Mouse (Mus musculus) right cerebral cortex, postnatal 4 days (tissue): ENCODE measurements at regions not wholly inside any gene's neighbourhood (a gene's known extent, or its start where the extent isn't known, plus 50 kb on each side); places are given as distances from the start of the nearest gene placed in this dataset.
A peak's percentile ranks its signal among the peaks of the same experiment; 100 is the strongest.

Source experiments
- DNase-seq: peaks from one replicate; pipeline ENCODE4 v3.0.0-alpha.2; 2022

- no peak for DNase-seq
Observed at GRCm38 (mm10) chr4:9218380-9218779, 979.5 kb upstream of the Car8 start.

- no peak for DNase-seq
Observed at GRCm38 (mm10) chr4:9208606-9209005, 969.8 kb upstream of the Car8 start.

DNA sequence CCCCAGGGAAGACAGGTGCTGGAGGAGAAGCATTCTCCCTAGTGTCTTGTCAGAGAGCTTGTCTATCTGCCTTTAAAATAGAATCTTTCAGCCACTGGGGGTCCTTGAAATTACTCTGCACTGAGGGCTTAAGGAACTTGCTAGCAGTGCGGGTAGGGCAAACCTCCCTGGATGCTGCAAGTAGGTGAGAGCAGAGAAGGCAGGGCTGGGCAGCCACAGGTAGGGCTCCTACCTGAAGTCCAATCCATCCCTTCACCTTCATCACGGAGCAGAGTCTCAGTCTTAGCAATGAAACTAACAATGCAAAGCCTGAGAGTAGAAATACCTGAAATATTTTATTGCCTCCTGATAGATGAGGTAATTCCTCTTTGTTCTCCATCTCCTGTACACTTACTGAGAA is 961.2 kb upstream of the Car8 start:
- no peak for DNase-seq

DNA sequence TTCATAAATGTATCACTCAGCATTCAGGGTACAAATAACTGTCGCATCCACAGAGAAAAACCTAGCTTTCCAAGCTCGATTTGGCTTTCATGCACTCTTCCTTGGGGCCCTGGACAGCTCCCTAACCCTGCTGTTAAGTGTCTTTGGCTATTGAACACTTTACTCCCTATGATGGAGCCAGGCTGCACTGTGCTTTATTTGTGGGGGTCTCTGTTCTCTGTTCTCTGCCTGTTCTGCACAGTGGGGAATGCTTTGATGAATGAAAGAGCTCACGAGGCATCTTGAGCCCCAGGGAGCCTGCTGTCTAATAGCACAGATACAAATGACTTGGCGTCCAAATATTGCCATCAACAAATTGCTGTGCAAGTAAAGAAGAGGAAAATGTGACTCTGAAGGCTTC is 957.6 kb upstream of the Car8 start:
- DNase-seq: no peak

DNA sequence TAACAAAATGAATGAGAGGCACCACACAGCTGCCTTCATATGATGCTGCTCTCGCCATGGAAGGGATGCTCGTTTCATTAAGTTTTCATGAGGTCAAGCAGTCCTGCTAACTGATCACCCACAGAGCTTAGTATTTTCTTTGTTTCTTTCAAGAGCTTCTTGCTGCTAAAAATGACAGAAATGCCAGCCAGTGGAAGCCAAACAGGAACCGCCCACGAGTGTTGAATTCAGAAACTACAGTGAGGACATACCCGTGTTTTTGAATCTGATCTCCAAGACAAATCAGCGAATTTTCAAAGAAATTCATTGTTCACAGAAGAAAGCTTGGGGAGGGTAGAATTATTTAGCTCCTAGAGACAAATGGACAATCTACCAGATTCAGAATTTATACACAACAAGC is 954.3 kb upstream of the Car8 start:
- DNase-seq: no peak

- no peak for DNase-seq
Observed at GRCm38 (mm10) chr4:9185156-9185875, 946.5 kb upstream of the Car8 start.

DNA sequence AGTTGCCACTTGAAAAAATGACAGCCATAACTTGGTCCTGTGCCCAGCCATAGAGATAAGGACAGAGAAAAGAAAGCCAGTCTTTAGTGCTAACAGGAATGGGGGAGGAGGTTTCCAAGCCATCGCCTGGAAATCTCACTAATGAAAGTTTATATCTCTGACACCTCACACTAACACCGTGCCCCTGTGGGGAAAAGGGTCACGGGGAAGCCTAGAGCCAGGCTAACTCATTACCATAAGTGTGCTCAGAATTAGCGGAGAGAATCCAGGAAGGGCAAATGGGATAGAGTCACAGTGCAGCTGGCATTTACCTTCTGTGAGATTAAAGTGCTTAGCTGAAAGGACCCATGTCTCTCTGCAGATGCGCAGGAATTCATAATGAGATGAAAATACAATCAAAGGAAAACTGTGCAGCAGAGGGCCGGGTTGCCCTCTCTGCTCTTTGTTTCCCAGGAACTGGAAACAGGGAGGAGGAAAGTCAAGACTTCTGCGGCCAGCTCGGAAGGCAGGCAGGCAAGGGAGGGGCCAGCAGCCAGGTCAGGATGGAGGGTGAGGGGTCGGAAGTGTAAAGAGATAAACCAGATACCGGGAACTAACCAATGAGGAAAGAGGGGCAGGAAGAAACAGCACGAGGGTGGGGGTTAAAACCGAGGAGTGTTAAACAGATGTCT is 945.7 kb upstream of the Car8 start:
- DNase-seq: no peak

- no peak for DNase-seq
Observed at GRCm38 (mm10) chr4:9174365-9174764, 935.5 kb upstream of the Car8 start.

GRCm38 (mm10) chr4:9162374-9162773 is 923.5 kb upstream of the Car8 start:
- no peak for DNase-seq

- no peak for DNase-seq
Observed at GRCm38 (mm10) chr4:9161814-9162133, 922.9 kb upstream of the Car8 start.

DNA sequence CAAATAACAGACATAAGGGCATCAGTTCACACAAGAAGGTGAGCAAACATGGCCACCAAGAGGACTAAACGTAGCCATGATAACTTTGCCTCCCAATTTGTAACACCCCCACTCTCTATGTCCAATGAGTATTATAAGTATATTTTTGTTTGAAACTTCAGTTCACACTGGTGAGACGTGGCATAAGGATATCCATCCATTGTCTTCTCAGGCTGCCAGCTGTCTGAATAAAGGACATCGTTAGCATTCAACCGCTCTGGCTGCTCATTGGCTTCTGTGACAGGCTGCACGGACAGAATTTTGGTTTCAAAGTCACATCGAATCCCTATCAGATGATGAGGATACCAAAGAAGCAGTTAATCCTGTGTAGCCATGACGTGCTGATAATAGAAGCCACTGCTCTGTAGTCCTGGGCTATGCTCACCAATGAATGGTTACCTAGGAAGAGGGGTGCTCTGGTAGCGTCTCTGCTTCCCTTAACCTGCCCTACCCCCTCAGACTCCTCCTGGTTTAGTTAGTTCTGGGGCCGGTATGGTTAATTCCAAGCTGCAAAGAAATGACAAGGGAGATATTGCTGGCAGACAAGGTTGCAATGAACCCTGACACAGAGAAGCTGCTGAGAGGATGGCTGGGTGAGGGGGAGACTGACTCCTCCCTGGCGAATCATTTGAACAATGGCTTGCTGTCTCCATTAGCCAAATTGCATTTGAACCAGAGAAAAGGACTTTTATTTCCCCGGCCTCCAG is 922.4 kb upstream of the Car8 start:
- no peak for DNase-seq

DNA sequence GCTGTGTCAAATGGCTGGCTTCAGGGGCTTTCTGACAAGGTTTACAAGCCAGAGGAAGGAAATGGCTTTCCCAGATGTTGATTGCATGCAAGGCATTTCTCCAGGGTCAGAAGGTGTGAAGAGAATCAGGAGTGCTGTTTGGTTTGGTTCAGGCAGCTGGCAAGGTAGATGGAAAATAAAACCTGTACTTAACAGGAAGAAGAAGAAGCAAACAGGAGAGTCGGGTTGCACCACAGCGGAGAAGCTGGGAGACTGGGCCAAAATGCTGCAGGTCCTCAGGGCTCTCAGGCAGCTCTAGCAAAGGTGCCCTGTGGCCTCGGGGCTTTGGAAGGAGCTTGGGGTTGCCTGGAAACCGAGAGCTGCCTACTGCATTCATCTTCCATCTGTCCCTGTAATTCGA is 908.9 kb upstream of the Car8 start:
- DNase-seq: no peak

DNA sequence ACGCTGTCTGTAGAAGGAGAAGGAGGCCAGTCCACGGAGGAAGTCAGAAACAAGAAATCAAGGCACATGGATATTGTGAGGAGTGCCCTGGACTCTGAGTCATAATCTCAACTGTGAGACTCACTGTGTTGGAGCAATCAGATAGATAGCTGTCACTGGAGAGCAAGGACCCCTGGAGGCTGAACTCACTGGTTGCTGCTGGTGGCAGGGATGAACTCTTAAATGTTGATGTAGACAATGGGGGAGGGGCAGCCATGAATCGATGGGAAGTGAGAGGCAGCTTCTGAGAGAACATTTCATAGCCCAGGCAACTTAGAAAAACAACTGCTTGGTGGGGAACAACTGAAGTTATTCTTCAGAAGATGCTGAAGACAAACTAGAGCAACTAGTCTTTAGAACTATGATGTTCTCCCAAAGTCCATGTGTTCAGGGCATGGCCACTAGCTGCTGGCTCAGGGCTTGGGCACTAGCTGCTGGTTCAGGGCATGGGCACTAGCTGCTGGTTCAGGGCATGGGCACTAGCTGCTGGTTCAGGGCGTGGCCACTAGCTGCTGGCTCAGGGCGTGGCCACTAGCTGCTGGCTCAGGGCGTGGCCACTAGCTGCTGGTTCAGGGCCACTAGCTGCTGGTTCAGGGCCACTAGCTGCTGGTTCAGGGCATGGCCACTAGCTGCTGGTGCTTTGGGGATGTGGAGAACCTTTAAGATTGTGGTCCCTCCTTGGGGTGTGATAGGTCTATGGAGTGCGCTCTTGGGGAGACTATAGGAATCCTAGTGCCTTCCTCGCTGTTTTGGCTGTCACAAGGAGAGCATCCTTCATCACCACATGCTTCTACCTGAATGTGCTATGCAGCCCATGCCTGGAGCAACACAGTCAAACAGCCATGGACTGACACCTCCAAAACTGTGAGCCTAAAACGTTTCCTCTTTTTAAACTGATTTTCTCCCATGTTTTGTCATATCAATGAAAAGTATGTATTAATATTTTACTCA is 905.7 kb upstream of the Car8 start:
- DNase-seq: no peak

DNA sequence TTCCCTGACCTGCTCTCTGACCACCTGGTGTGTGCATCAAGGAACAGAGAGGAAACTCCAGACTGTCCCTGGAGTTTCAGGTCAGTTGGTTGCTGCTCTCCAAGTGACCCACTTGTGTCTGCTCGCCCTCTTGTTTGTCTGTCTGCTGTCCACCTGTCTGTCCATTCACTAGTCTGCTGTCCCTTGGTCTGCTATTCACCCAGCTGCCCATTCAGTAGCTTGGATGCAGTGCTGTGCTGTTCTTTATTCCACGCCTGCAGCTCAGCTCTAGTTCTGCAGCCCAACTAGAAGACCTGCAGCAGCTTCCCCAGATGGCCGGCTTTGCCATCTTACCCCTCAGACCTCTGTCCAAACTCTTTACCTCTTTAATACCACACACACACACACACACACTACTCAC is 904.2 kb upstream of the Car8 start:
- no peak for DNase-seq

DNA sequence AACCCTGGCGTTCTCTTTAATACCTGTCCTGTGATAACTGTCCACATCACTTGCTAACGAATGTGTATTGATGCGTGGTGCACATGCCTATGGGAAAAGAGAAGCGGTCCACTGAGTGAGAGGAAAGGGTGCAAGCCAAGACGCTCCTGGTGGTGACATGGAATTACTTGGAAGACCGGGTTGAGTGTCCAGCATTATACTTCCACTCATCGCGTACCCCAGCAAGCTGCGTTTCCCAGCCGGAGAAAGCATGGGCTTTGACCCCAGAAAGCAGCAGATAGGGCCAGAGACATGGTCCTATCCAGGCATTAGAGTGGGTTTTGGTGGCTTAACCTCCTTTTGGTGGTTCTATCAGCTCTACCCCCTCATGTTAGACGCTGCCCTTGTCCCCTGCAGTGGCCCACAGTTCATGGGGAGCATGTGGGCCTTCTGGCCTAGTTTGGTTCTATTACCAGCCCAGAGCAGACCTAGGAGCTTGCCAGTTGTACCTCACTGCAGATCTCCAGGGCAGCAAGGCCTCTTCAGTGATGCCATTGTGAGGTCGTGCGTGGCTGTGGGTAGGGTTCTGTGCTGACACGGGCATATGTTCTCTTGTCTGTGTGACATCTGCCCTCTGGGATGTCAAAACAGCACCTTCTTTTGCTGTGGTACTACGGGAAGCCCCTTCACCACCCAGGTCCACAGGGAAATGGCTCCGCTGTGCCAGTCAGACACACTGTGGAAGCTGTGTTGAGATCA is 903.3 kb upstream of the Car8 start:
- no peak for DNase-seq

DNA sequence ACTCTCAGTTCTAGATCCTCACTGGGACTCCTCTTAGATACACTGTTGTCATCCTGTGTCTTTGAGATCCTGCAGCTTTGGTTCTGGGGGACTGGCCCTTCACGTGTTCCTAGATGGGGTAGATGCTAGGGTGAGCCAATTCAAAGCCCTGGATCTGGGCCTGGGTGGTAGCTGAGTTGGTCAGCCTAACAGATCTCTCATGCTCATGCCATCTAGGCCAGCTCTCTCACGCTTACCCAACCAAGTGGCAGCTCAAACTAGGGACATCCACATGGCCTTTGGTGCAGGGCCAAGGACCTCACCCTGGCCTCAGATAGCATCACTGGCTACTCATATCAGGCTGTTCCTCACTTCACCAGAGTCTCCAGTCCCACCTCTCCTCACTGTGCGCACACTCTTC is 901.9 kb upstream of the Car8 start:
- DNase-seq: no peak

DNA sequence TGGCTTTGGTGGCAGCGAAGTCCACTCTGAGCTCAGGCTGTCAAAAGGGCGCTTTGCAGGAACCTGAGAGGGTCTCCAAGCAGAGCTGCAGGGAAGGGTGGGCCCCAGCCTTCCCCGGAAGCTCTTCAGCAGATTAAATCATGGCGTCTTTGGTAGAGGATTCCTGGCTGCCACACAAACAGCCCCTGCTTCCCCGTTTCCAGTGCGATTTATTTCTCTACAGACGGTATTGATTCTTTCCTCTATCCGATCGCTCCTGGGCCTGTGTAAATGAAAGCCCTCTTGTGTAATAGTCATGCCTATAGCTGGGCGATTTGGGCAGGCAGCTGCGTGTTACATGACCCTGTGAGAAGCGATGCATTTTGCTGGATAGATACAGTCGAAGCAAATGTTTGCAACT is 897.8 kb upstream of the Car8 start:
- peak; percentile 12 for DNase-seq

DNA sequence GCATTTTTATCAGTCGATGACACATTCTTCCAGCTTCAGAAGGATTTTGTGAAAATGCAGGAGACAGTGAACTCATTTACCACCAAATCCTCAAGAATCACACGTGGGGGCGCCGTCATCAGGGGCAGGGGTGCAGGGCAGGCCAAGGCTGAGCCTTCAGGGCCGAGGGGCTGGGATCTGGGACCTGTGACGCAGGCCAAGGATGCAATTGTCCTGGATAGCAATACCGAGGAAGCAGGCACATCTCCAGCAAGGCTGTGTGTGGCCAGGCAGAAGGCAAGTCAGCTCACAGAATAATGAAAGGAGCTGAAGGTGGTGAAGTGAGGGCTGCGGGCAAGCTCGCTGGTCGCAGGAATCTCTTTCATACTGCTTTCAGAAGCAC is 897.3 kb upstream of the Car8 start:
- DNase-seq: peak; percentile 50

GRCm38 (mm10) chr4:9135481-9136187 is 896.8 kb upstream of the Car8 start:
- DNase-seq: peak; percentile 100

GRCm38 (mm10) chr4:9133695-9134094 is 894.9 kb upstream of the Car8 start:
- no peak for DNase-seq

- no peak for DNase-seq
Observed at GRCm38 (mm10) chr4:9132982-9133625, 894.3 kb upstream of the Car8 start.
